Comparison of ENCODE assay signal across 8 mouse cellular contexts in the genomic region with DNA sequence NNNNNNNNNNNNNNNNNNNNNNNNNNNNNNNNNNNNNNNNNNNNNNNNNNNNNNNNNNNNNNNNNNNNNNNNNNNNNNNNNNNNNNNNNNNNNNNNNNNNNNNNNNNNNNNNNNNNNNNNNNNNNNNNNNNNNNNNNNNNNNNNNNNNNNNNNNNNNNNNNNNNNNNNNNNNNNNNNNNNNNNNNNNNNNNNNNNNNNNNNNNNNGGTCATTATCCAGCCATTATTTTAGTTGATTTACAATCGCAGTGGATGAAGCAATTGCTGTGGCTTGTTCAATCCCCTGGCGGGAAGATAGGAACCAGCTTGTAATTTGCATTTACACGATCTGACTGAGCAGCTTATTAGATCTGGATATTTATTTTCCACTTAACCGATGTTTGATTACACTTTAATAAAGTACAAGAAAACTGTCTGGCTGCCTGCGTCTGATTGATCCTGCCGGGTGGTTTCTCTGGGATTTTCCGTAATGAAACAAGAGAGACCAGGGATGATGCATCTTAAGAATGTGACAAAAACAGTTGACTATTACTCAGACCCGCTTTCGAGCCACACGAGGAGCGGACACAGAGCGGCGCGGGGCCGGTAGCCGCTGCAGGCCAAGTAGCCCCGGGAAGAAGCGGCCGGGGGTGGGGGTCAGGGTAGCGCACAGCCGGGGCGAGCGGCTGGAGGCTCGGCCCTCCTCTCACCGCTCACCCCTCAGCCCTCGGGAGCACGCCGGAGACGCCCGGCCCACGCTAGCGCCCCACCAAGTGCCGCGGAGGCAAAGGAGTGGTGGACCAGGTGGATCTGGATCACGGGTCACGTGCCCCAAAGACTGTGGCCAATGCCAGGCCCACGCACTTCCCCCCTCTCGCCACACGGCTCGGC. TPM values are rescaled to one million over a fixed set of nuclear protein-coding genes. Genes with fewer than 3 reads are reported as not detected.
A peak's percentile ranks its signal among the peaks of the same experiment; 100 is the strongest.
DNase-seq lines count a peak whose midpoint lies in the region; ATAC-seq and TF ChIP-seq lines count a peak whose summit lies in the region.

No protein-coding gene starts in this region.

- H3K36me3 ChIP-seq in thymus, adult 2 months (ENCODE audit: control insufficient read depth, insufficient read depth, low read length) = no peaks in the 10 kb centered on the region
- H3K36me3 ChIP-seq in hindbrain, embryonic 13.5 days = no peaks in the 10 kb centered on the region
- no peaks in the 10 kb centered on the region for H3K36me3 ChIP-seq in midbrain, embryonic 10.5 days

- H3K4me3 ChIP-seq in thymus, adult 2 months (ENCODE audit: control insufficient read depth, insufficient read depth, low read length) = peak overlapping the region; percentile 2; the same call in 1 of the 2 replicates
- H3K4me3 ChIP-seq in hindbrain, embryonic 13.5 days = peak overlapping the region; percentile 33
- H3K4me3 ChIP-seq in midbrain, embryonic 10.5 days = peak overlapping the region; percentile 51

- peak; percentile 6 for DNase-seq in adrenal gland, postnatal 25 days
- no peak for DNase-seq in adrenal gland, adult 2 months
- DNase-seq in thymus, adult 2 months = no peak
- DNase-seq in thymus, postnatal 4 days = no peak
- peak; percentile 46 for DNase-seq in midbrain, embryonic 10.5 days (ENCODE audit: low spot score)
- no peak for DNase-seq in B cell, adult 2 months
- DNase-seq in ovary, postnatal 14 days (ENCODE audit: low spot score) = no peak

- no peak for TF ChIP-seq POLR2A in thymus, adult 2 months (IDR thresholded peaks at IDR 0.05; ENCODE audit: control insufficient read depth, extremely low read depth, insufficient read depth, low read length, poor library complexity)

- WGBS in thymus, adult 2 months = 9% methylated on average over 40 of the region's 40 CpGs
- 2% methylated on average over 39 of the region's 40 CpGs for WGBS in hindbrain, embryonic 13.5 days
- WGBS in midbrain, embryonic 10.5 days = 7% methylated on average over 40 of the region's 40 CpGs

- peak; percentile 62 for ATAC-seq in hindbrain, embryonic 13.5 days (ENCODE audit: low FRiP score)

- no peak overlapping the region for H3K27ac ChIP-seq in thymus, adult 2 months (ENCODE audit: control insufficient read depth, insufficient read depth, low read length)
- H3K27ac ChIP-seq in hindbrain, embryonic 13.5 days = peak overlapping the region; percentile 1
- peak overlapping the region; percentile 75 for H3K27ac ChIP-seq in midbrain, embryonic 10.5 days (replicated peaks)

- H3K9me3 ChIP-seq in hindbrain, embryonic 13.5 days = no peaks in the 10 kb centered on the region
- no peaks in the 10 kb centered on the region for H3K9me3 ChIP-seq in midbrain, embryonic 10.5 days (replicated peaks)

- peak overlapping the region; percentile 62 for H3K9ac ChIP-seq in hindbrain, embryonic 13.5 days

- H3K4me2 ChIP-seq in hindbrain, embryonic 13.5 days = peak overlapping the region; percentile 65

- peaks cover 3% of the 10 kb centered on the region; the same call in 1 of the 2 replicates for H3K4me1 ChIP-seq in thymus, adult 2 months (replicated peaks; ENCODE audit: control insufficient read depth, insufficient read depth, low read length)
- peaks cover 46% of the 10 kb centered on the region for H3K4me1 ChIP-seq in hindbrain, embryonic 13.5 days (replicated peaks)
- peaks cover 60% of the 10 kb centered on the region for H3K4me1 ChIP-seq in midbrain, embryonic 10.5 days

- H3K27me3 ChIP-seq in thymus, adult 2 months (ENCODE audit: control insufficient read depth, insufficient read depth, low read length) = peaks cover 21% of the 10 kb centered on the region
- H3K27me3 ChIP-seq in hindbrain, embryonic 13.5 days = peaks cover 94% of the 10 kb centered on the region
- H3K27me3 ChIP-seq in midbrain, embryonic 10.5 days (ENCODE audit: low read depth, poor library complexity, severe bottlenecking) = peaks cover 96% of the 10 kb centered on the region

- no peak for TF ChIP-seq CTCF in thymus, adult 2 months (IDR thresholded peaks at IDR 0.05; ENCODE audit: borderline replicate concordance, control insufficient read depth, extremely low read depth, insufficient read depth, low read length, poor library complexity)

RNA-seq across cellular contexts. Expression of a gene that starts 48.0 kb away (rescaled TPM):
- total RNA-seq in adrenal gland, postnatal 25 days (2021) = not detected in 2 replicates
- not detected for total RNA-seq in adrenal gland, adult 2 months (2021)
- polyA plus RNA-seq in adrenal gland, adult 2 months (2012; rRNA removed) = not detected in 2 replicates
- polyA plus RNA-seq in thymus, adult 2 months (2012; rRNA removed) = not detected in 2 replicates
- polyA plus RNA-seq in hindbrain, embryonic 13.5 days (2015; fragmentation: Nextera tagmentation; extraction: Ambion mirVana) = not detected in 2 replicates
- polyA plus RNA-seq in midbrain, embryonic 10.5 days (2016; fragmentation: Nextera tagmentation; extraction: Ambion mirVana) = not detected in 2 replicates

Comparison
In these comparisons a context has a peak if more than half of its experiments do, and no peak if none do; other contexts are left out.
1. DNase-seq: peak in adrenal gland, postnatal 25 days (single experiment) and midbrain, embryonic 10.5 days (single experiment); none in adrenal gland, adult 2 months (single experiment), thymus, adult 2 months (single experiment), thymus, postnatal 4 days (single experiment), B cell, adult 2 months (0 of 2) and ovary, postnatal 14 days (single experiment).
2. Peak in every context shown above with its lines, with median percentiles within 50 percentile points of each other: H3K4me3 ChIP-seq.